Mouse (Mus musculus): ENCODE results near the gene Sept9.

The Sept9 gene

DNA sequence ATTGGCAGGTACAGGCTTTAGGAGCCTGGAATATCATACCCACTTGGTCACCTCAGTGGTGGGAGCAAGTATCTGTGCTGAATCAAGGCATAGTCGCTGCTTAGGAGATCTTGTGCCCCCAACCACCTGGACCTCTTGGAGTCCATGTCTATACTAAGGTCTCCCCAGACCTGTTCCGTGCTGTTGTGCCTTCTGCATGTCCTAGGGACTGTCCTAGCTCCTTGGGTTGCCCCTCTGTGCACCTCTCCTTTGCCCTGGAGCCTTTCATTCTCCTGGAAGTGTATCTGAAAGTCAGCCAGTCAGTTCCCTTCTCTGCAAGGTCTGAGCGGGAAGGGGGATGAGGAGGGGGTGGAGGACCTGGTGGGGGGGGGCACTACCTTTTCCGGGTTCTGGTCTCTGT lies 68.4 kb downstream of the Sept9 start:
- no peak for DNase-seq

DNA sequence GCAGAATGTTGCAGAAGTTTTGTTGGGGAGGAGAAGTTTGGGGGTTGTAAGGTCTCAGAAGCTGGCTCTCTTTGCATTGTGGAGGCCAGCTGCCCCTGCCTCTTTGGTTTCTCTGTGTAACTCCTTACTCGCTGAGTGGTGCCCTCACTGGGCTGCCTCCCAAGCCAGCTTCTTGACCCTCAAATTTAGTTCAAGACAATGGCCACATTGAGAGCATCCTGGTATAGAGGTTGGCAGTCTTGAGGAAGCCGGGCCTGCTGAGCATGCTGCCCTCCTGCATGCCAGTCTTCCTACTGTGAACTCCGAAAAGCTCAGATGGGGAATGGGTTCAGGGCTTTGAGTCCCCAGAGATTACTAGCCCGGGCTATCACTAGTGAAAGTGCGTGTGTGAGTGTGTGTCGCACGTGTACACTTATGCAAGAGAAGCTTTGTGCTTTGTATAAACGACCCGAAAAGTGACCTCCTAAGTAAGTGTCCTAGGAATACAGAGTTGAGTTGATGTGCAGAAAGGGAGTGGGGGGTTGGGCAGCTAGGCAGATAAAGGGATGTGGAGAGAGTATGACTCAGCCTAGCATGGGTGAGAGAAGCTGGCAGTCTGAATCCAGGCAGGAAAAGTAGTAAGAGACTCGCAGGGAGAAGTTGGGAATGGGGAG lies 69.0 kb downstream of the Sept9 start:
- no peak for DNase-seq

DNA sequence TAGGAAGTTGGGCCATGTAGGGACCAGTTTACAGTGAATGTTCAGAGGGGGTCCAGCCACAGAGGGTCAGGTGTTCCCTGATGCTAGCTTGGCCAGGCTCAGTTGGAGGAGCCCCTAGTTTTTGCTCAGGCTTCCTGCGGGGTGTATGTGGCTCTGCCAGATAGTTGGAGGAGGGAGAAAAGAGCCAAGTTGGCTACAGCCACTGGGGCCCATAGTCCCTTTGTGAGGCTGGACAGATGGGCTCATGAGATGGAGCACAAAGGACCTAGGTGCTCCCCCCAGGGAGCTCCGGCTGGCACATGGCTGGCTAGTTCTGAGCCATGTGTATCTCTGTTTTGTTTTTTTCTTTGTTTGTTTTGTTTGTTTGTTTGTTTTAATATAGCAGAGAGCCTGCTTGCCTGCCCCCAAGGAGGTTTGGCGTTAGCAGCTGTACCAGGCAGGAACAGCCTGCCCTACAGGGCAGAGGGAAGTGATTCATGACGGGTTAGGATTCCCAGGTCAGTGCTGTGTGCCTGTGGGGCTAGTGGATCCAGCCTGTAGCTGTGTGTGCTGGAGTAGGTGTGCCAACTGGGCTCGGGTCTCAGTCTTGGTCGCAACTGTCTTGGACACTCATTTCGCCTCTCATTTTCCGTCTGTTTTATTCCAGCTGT lies 69.7 kb downstream of the Sept9 start:
- DNase-seq = no peak

DNA sequence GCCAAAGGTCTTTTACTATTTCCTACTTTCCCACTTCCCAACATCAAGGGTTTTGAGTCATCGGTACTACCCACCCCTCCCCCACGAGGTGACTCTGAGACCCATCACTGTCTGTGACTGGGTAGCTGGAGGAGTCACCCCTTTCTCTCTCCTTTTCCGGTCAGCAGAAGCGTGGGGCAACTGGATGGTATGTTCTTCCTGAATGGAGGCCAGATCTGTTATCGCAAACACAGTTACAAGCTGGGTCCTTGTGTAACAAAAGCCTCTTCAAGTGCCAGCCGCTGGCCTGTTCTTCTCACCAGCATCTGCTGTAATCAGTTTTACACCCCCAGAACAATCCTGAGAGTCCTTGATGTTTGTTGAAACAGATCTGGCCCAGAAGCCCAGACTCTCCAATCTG lies 70.5 kb downstream of the Sept9 start:
- no peak for DNase-seq

DNA sequence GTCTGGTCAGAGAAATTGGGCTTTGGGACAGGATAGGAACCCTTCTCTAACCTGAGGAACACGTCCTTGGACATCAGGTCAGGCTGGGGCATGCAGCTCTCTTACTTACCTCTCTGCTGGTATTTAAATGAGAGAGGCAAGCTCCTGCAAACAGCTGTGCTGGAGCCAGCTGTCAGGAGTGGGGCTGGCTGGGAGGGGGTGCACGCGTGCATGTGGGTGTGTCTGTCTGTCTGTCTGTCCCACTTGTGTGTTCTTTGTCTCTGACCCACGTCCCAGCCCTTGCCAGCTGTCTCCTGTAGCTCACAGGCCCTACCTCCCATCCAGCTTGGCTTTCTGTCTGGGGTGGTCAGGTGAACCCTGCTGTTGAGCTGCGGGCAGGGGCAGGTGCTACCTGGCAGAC lies 75.5 kb downstream of the Sept9 start:
- no peak for DNase-seq

DNA sequence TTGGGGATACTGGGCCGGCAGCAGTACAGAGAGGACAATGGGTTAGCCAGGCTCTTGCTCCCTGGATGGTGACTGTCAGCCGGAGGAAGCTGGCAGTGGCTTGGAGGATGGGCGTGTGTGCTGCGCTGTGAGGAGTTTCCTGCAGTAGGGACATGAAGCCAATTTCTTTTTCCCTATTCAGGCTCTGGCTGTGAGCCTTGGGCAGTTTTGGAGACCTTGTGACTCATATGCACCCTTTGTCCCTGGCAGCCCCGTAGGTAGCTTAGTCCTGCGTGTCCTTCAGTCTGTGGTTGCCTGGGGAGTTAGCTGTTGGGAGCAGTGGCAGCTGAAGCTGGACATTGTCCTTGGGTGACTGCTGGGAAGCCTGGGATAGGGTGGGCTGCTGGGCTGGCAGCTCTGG lies 76.5 kb downstream of the Sept9 start:
- DNase-seq = peak; percentile 92

DNA sequence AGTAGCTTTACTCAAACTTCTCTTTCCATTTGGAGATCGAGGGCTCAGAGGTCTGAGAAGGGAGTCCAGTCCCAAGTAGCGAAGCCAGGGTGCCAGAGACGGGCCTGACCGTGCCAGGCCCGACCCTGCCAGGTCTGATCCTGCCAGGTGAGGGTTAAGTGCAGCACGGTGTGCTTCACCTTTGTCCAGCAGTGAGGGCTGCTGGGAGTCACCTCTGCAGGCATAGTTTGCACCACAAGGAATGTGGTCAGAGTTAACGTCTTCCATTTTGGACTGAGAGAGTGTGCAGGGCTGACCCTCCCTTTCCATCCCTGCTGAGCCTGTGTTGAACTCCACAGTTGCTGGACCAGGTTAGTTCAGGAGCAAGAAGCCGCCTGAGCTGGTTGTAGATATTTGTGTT lies 77.5 kb downstream of the Sept9 start:
- peak; percentile 55 for DNase-seq

DNA sequence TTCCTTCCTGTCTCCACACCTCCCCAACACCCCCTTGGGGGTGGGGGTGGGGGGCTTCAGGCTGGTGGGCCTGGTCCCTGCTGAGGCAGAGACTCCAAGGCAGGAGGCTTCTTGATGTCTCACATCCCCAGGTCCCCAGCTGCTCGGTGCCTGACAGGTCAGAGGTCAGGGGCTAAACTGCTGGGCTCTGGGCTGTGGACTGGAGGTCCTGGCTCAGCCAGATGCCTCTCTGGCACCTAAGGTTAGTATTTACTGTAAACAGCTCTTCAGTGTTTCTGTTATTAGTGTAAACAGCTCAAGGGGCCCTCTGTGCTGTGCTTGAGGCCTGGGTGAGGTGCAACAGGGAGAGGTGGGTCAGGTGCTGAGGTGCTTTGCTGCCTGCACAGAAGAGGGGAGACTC lies 78.7 kb downstream of the Sept9 start:
- no peak for DNase-seq

DNA sequence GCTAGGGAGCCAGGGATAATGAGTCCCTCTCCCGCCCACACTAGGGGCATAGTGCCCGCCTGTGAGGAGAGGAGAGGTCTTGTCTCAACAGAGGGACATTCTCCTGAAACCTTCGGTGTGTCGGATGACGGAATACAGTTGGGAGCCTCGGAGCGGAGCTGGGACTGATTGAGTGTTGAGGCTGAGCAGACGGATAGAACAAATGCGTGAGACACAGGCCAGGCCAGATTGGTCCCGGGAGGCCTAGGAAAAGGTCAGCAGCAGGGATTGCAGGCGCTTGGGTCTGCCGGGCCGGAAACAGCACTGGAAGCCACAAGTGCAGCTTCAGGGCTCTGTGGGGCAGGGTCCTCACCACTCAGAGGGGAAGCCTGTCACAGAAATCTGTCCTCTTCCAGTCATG lies 79.1 kb downstream of the Sept9 start:
- no peak for DNase-seq

DNA sequence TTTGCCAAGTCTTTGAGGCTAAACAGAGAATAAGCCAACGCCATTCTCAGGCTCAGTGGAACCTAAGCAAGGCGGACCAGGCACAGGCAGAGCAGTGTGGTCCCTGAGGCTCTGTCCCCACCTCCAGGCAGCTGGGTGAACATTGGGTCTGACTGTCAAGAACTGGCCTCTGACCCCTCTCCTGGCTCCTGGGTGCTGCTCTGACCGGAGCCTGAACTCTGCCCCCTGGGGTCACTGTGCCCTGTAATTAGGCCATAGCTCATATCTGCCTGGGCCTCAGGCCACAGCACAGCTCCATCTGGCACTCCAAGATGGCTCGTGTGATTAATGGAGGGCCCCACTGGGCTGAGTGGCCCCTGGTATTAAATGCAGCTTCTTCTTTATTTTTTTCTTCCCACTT lies 80.5 kb downstream of the Sept9 start:
- peak; percentile 77 for DNase-seq

DNA sequence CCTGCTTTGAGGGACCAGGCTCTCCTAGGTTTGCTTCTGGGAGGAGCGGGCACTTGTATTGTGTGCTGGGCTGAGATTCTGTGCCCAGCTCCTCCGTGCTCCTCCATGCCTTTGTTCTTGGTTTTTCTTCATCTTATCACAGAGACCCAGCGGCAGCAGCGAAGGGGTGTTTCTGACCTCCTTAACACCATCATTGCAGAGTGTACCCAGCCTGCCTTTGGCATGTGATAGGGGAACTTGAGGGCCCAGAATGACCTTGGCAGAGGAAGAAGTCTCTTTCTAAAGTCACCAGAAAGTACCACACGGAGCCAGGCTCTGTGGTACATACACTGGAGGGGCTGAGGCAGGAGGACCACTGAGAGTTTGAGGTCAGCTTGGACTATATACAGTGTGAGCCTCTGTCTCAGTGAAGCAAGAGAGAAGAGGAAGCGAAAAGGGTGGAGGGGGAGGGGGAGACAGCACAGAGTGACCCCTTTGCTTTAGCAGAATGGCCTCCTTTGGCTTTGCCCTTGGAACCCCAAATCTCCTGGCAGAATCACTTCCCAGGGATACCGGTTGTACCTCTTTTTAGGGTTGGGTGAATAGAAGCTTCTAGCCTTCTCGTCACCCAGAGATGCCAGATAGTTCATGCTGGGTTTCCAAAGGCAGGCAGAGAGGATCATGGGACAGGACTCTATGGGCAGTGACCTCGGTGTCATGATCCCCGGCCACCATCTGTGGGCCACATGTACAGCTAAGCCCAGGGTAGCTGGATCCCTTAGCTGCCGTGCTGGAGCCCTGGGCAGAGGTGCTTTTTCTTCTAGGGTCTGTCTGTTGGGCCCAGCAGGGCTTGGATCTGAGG lies 83.8 kb downstream of the Sept9 start:
- DNase-seq = no peak

DNA sequence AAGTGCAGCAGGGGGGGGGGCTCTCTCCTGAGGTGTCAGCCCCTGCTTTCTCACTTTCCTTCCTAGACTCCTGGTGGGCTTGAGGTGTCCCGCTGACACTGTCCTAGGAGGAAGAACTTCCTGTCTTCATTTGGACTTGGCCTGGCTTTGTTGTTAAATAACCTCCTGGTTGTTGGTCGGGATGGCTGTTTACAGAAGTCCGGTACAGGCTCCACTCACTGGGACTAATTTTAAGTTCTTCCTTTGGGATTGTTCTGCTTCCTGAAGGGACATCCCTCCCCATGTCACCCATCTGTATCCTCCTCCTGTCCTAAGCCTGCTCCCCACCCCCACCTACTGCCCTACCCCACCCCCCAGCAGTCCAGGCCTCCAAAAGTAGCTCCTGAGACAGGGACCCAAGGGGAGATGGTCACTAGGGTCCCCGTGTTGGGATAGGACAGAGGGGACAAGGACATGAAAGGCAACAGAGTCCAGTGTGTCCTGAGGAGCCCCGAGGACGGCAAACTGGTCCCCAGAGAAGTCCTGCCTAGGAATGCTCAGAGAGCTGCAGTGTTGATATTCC lies 84.5 kb downstream of the Sept9 start:
- DNase-seq = peak; percentile 60

DNA sequence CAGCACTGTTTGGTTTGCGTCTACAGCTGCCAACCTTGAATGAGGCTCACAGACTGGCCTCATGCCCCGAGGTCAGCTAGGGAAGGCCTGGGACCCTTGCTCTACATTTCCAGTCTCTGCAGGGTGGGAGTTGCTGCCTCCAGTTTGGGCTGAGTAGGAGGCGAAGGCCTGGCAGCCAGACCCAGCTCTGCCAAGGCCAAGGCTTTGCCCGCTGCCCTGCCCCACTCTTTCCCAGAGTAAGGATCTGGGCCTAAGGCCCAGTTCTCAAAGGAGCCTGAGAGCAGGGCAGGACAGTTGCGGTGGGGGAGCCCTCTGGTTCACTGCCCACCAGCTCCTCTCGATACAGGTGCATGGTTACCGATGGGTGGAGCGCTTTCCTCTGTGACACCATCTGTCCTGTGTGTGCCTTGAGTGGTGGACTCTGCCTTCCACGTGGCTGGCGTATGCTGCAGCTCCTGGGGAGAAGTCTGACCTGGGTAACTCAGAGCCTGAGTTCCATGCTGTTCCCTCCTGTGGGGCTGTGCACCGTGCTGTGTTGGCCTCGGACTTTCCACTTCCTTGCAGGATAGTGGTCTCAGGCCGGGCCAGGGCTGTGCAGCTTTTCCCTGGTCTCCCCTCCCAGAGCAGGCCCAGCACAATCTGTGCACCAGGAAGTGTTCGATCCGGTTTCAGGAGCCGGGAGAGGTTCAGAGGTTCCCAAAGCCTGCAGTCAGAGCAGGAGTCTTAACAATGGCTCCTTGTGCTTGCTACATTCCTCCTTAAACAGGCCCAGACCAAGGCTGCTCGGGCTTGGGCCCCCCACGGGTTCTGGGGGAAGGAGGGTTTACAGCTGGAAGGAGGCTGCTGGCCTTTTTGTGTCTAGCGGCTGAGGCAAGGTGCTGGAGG lies 85.5 kb downstream of the Sept9 start:
- DNase-seq = peak; percentile 85

DNA sequence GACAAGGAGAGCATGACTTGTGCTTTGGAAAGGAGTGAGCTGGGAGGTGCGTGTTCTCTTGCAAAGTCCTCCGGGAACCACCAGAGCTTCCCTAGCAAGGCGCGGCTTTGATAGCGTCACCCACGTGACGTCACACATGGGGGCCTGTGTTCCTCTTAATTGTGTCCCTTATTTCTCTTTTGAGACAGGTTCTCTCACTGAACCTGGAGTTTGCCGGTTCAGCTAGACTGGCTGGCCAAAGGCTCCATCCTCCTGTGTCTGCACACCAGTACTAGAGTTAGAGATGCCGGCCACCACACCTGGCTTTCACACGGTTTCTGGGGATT lies 86.1 kb downstream of the Sept9 start:
- no peak for DNase-seq

DNA sequence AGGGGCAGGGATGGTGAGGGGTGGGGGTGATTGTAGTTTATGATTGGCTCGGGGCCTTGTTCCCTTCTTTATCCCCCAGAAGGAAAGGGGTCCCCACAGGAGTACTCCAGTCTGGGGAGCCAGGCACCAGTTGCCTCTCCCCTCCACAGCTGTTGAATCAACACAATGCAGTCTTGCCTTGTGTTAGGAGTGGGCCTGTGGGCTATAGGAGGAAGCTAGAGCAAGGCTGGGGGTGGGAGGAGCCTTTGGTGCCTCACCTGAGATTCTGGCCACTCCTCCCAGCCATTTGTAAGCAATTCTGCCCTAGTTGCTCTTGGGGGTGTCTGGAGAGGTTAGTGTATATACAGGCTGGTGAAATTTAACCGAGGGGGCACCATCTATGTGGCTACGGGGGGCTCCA lies 88.3 kb downstream of the Sept9 start:
- no peak for DNase-seq

DNA sequence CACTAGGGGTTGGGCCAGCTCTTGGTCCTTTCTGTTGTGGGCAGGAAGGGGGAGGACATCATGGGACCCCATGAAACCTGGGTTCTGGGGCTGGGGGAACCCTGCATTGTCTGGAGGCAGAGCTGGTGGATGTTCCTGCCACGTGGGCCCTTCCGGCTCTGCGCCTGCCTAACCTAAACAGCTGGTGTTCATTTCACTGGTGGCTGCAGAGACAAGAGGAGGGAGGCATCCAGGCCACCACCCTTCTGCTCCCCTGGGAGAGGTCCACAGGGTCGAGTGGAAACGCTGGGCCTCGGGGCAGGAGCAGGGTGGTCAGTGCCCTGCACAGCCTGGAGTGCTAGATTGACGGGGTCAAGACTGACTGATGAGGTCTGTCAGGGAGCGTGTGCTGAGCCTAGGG lies 89.3 kb downstream of the Sept9 start:
- no peak for DNase-seq

DNA sequence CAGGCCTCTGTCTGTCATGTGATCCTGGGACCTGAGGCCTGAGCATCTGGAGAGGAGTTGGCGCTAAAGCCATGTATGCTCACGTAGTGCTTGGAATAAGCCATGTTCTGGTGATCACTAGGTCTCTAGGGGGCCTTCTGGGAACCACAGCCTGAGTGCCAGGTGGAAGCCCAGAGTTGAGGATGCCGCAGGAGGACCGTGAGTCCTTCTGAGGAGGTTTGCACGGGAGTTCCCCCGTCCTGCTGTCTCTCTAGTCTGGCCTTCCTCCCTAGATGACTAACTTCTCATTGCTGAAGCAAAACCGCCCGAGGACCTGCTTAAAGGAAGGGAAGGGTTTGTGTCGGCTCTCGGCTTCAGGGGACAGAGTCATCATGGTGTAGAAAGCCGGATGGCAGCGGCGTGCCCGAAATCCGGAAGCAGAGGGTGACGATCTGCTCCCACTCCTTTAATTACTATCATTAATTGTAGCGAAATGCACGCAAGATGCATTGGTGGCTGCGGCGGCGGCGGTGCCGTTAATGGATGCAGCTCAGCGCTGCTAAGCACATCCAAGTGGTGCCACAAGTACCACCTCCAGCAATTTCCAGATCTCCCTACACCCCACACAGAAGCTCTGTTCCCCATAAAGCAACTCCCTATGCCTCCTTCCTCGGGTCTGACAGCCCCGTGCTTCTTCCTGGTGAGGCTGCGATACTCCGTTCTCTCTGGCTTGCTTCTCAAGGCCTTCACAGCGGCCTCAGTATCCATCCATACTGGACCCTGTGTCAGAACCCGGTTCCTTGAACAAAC lies 92.0 kb downstream of the Sept9 start:
- DNase-seq = no peak

DNA sequence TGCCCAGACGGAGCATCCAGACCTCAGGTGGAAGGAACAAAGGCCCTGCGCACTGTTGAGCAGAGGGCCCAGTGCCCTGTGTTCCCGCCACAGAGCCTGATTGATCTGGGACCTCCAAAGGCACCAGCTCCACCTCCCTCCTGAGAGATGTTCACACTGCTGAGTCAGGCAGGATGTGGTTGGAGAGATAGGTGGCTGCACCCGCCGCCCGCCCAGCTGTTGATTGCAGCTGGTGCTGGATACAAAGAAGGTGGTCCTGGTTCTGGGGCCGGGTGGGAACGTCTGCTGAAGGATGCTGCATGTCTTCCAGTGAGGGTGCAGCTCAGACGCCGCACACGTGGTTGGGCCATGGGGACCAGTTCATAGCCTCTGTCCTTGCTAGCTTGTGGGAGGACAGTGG lies 93.0 kb downstream of the Sept9 start:
- DNase-seq = no peak

DNA sequence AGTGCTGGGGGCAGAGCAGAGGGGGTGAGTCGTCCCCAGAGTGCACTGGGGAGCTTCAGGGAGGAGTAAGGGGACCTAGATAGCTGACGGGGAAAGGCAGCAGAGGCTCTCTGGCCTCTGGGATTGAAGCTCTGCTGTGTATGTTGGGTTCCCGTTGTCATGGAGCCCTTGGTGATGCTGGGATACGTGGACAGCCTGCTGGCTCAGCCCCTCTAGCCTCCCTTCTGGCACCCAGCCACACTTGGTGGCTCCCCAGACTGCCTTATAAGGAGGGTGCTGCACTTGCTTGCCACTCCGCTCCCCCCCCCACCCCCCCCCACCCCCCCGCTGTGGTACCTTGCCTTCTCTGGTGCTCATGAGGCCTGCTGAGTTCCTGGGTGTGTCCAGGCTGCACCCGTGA lies 95.8 kb downstream of the Sept9 start:
- no peak for DNase-seq

DNA sequence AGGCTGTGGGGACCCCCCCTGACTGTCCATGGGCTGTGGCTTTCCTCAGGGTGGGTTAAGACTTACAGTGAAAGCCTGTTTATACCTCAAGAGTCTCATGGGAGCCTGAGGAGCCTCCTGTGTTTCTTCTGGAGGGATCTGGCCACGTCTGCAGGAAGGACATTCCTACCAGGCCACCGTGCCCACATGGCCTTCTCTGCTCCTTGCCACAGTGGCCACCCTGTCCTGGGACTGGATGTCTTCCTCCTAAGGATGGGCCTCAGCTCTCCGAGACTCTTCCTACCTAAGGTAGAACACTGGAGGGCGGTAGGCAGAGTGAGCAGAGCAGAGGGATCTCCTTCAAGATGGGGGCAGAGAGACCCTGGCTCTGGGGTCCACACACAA lies 96.6 kb downstream of the Sept9 start:
- no peak for DNase-seq

DNA sequence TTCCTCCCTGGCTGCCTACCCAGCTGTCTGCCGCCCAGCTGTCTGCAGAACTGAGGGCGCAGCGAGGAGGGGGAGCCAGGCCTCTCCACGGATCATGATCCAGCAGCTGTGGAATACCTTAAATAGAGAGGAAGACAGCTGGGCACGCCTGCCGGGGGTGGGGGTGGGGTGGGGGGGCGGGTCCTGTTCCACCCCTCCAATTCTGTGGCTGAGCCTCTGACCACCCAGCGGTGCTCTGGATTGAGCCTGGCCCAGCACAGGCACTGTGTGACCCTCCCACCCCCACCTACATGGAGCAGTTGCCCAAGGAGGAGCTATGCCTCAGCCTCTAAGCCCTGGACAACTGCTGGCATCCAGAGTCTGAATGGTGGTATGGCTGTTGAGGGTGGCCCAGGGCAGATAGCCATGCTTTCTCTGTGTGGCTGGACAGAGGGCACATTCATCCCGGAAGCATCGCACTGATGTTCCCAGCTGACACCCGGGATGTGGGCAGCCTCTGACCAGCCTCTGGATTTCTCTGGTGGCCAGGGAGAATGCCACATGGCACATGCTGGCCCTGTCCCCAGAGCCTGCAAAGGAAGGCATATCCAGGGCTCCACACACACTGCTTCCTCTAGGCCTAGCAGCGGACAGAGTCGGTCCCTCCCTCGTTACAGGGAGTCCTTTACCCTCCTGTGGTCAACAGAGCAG lies 97.2 kb downstream of the Sept9 start:
- no peak for DNase-seq
